Mouse (Mus musculus) CD4-positive naive resting alpha-beta T cell, adult 76 days (primary cell): ENCODE measurements around the gene Cdhr3. TPM values are rescaled to one million over a fixed set of nuclear protein-coding genes. Genes with fewer than 3 reads are reported as not detected.

ENCODE experiments used
- total RNA-seq: library from RNA; stranded (reverse); gene quantifications from one replicate; pipeline ENCODE4 v1.2.4, GENCODE M21; 2023

Cdhr3 gene
- not detected for total RNA-seq

DNA sequence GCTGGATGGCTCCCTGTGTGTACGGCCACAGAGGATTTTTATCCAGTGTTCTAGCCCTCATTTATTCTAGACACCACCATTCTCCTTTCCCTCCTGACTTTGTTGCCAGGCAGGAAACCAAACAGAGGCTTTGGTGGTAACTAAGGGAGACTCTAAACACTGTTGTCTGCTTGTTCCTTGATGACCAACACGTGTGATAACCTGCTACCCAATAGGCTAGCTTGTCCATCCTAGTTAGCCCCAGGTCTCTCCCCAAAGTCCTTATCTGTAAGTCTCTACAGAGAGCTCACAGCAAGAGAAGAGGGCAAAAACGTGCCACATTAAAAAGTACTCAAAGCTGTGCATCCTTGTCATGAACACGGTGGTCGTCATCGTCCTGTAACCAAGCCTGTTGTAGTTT lies at the start of gene Cdhr3:
TSS of gene Cdhr3 (minus strand) at position 101 of the 400 bp plus-strand sequence.

Other genes starting within 250 kb of the Cdhr3 start
- 36.2 TPM for gene Sypl, start 139.0 kb downstream of the Cdhr3 start, total RNA-seq
- 163 TPM for gene Atxn7l1, start 54.8 kb upstream of the Cdhr3 start, total RNA-seq